Mouse (Mus musculus) limb, embryonic 11.5 days (tissue): ENCODE results near the gene Psg26. TPM values are rescaled to one million over a fixed set of nuclear protein-coding genes. Genes with fewer than 3 reads are reported as not detected.
"Not testable (repeated sequence)": the region's sequence is repeated elsewhere in the genome, so short reads cannot be mapped to it uniquely, and the experiment has no call there.

ENCODE experiments used
- ATAC-seq: fragments of 200-750 bp; cut with Nextera tagmentation; 2 replicates; pipeline ENCODE4 v1.8.0; 2017; ENCODE audit warnings: low read depth; ENCODE audit not compliant: insufficient number of reproducible peaks, low FRiP score, low TSS enrichment
- DNase-seq: peaks from one replicate; pipeline ENCODE4 v3.0.0-alpha.2; 2015; ENCODE audit warnings: low spot score
- H3K27ac ChIP-seq: fragments of 300-500 bp; sonication (generic); replicated peaks from 2 replicates; pipeline ENCODE4 v1.5.1; 2014; ENCODE audit warnings: low read depth, mild to moderate bottlenecking, low read length
- H3K27me3 ChIP-seq: fragments of 300-500 bp; sonication (generic); 2 replicates; pipeline ENCODE4 v1.6.1; 2014; ENCODE audit warnings: mild to moderate bottlenecking, low read length, mixed read lengths; ENCODE audit not compliant: control insufficient read depth, insufficient read depth
- H3K36me3 ChIP-seq: fragments of 300-500 bp; sonication (generic); 2 replicates; pipeline ENCODE4 v1.6.1; 2014; ENCODE audit warnings: mild to moderate bottlenecking, low read length, moderate library complexity, mixed read lengths; ENCODE audit not compliant: control insufficient read depth, insufficient read depth
- H3K4me1 ChIP-seq: fragments of 300-500 bp; sonication (generic); 2 replicates; pipeline ENCODE4 v1.6.1; 2014; ENCODE audit warnings: low read length, mixed read lengths; ENCODE audit not compliant: control insufficient read depth, insufficient read depth
- H3K4me2 ChIP-seq: fragments of 300-500 bp; sonication (generic); 2 replicates; pipeline ENCODE4 v1.6.1; 2014; ENCODE audit warnings: low read depth, mild to moderate bottlenecking, moderate library complexity; ENCODE audit not compliant: severe bottlenecking
- H3K4me3 ChIP-seq: fragments of 300-500 bp; sonication (generic); 2 replicates; pipeline ENCODE4 v1.5.1; 2014; ENCODE audit warnings: low read depth, low read length
- H3K9ac ChIP-seq: fragments of 300-500 bp; sonication (generic); 2 replicates; pipeline ENCODE4 v1.6.1; 2014; ENCODE audit warnings: mild to moderate bottlenecking, low read length
- H3K9me3 ChIP-seq: fragments of 300-500 bp; sonication (generic); 2 replicates; pipeline ENCODE4 v1.6.1; 2016; ENCODE audit warnings: low read length; ENCODE audit not compliant: control insufficient read depth
- WGBS: fragments of 180-500 bp; shearing (Covaris S2); extraction: QIAGEN DNeasy Blood & Tissue Kit; methylation state at CpG from one replicate; pipeline ENCODE4 v1.1.7; 2014; 5-methylcytosine and 5-hydroxymethylcytosine counted together
- polyA plus RNA-seq: library from polyadenylated mRNA; unstranded; fragments of >200 nt; fragmentation: Nextera tagmentation; extraction: Ambion mirVana; gene quantifications from 2 replicates; pipeline ENCODE4 v1.2.1, GENCODE M21; 2014

Psg26 gene
- polyA plus RNA-seq: not detected in 2 replicates

GRCm38 (mm10) chr7:18484077-18484476, at the start of gene Psg26:
Psg26 (minus strand) TSS chr7:18484177.
- Histone ChIP-seq H3K36me3 (no peaks in the 10 kb centered on the region), H3K4me3 (no peak within 1 kb of the TSS), H3K4me1 (no peaks in the 10 kb centered on the region), H3K27me3 (no peaks in the 10 kb centered on the region), H3K9ac (no peak within 1 kb of the TSS), H3K9me3 (no peaks in the 10 kb centered on the region; the same call in 1 of the 2 replicates), H3K4me2 (no peak within 1 kb of the TSS), H3K27ac (no peak within 1 kb of the TSS)
- ATAC-seq: no peak
- 74% methylated on average over 1 of the region's 1 CpGs for WGBS
- no peak for DNase-seq

GRCm38 (mm10) chr7:18533420-18533819, 49.4 kb upstream of the Psg26 start:
- 61% methylated on average over 3 of the region's 3 CpGs for WGBS
- Histone ChIP-seq H3K4me3 (no peak overlapping the region), H3K9me3 (no peaks in the 10 kb centered on the region; the same call in 1 of the 2 replicates), H3K4me2 (no peak overlapping the region), H3K27me3 (no peaks in the 10 kb centered on the region), H3K4me1 (no peaks in the 10 kb centered on the region), H3K27ac (no peak overlapping the region), H3K9ac (no peak overlapping the region), H3K36me3 (no peaks in the 10 kb centered on the region)
- ATAC-seq: no peak
- no peak for DNase-seq

GRCm38 (mm10) chr7:18532169-18532568, 48.2 kb upstream of the Psg26 start, which contains the start of gene Psg25:
Psg25 (minus strand) TSS chr7:18532269.
- no peak within 1 kb of the TSS for H3K4me3 ChIP-seq
- H3K4me1 ChIP-seq: no peaks in the 10 kb centered on the region
- WGBS: 85% methylated on average over 1 of the region's 1 CpGs

GRCm38 (mm10) chr7:18524668-18525067, 40.7 kb upstream of the Psg26 start:
- no peak overlapping the region for H3K9ac ChIP-seq
- ATAC-seq (no peak), DNase-seq (no peak)
- no peaks in the 10 kb centered on the region for H3K27me3 ChIP-seq
- no peak overlapping the region for H3K27ac ChIP-seq
- no peak overlapping the region for H3K4me3 ChIP-seq
- 96% methylated on average over 8 of the region's 8 CpGs for WGBS
- H3K9me3 ChIP-seq: 0 out of 2 replicates have a peak, but pooled peaks cover 3% of the 10 kb centered on the region
- H3K4me2 ChIP-seq: no peak overlapping the region
- no peaks in the 10 kb centered on the region for H3K36me3 ChIP-seq
- H3K4me1 ChIP-seq: no peaks in the 10 kb centered on the region

More at GRCm38 (mm10) chr7:18532169-18532568, 48.2 kb upstream of the Psg26 start, which contains the start of gene Psg25:
- no peak within 1 kb of the TSS for H3K4me2 ChIP-seq
- peaks cover 3% of the 10 kb centered on the region; the same call in 1 of the 2 replicates for H3K9me3 ChIP-seq
- no peak for ATAC-seq
- no peak within 1 kb of the TSS for H3K27ac ChIP-seq
- DNase-seq: no peak
- no peaks in the 10 kb centered on the region for H3K27me3 ChIP-seq
- H3K36me3 ChIP-seq: no peaks in the 10 kb centered on the region
- H3K9ac ChIP-seq: no peak within 1 kb of the TSS

- H3K4me3 ChIP-seq, H3K9ac ChIP-seq, H3K36me3 ChIP-seq, DNase-seq, H3K27ac ChIP-seq, H3K4me1 ChIP-seq, H3K4me2 ChIP-seq, H3K9me3 ChIP-seq, H3K27me3 ChIP-seq, ATAC-seq: not testable (repeated sequence)
Measured at GRCm38 (mm10) chr7:18512848-18513247, 28.9 kb upstream of the Psg26 start.

- H3K4me1 ChIP-seq, H3K36me3 ChIP-seq, H3K9ac ChIP-seq, H3K27me3 ChIP-seq, ATAC-seq, DNase-seq, H3K27ac ChIP-seq, H3K4me3 ChIP-seq, H3K4me2 ChIP-seq, H3K9me3 ChIP-seq: not testable (repeated sequence)
- WGBS: 60% methylated on average over 2 of the region's 2 CpGs
Measured at GRCm38 (mm10) chr7:18512417-18512816, 28.4 kb upstream of the Psg26 start.

- DNase-seq (peak; percentile 40), ATAC-seq (no peak)
Measured at GRCm38 (mm10) chr7:18511479-18511878, 27.5 kb upstream of the Psg26 start.

GRCm38 (mm10) chr7:18431941-18432340, 52.0 kb downstream of the Psg26 start, which contains the start of gene Psg28:
Psg28 (minus strand) TSS chr7:18432041.
- H3K27ac ChIP-seq, DNase-seq, H3K4me2 ChIP-seq, H3K9ac ChIP-seq, H3K36me3 ChIP-seq, H3K4me1 ChIP-seq, ATAC-seq, H3K9me3 ChIP-seq, H3K4me3 ChIP-seq, H3K27me3 ChIP-seq: not testable (repeated sequence)
- 76% methylated on average over 2 of the region's 2 CpGs for WGBS

More at GRCm38 (mm10) chr7:18511479-18511878, 27.5 kb upstream of the Psg26 start:
- no peaks in the 10 kb centered on the region for H3K36me3 ChIP-seq
- WGBS: 26% methylated on average over 9 of the region's 9 CpGs
- no peak overlapping the region for H3K4me3 ChIP-seq
- H3K27ac ChIP-seq: no peak overlapping the region
- H3K27me3 ChIP-seq: no peaks in the 10 kb centered on the region
- no peaks in the 10 kb centered on the region for H3K4me1 ChIP-seq
- H3K9me3 ChIP-seq: no peaks in the 10 kb centered on the region
- H3K4me2 ChIP-seq: no peak overlapping the region
- H3K9ac ChIP-seq: no peak overlapping the region
